Mouse (Mus musculus): ENCODE data around the gene Fstl3. TPM values are rescaled to one million over a fixed set of nuclear protein-coding genes. Genes with fewer than 3 reads are reported as not detected.
"Not testable (repeated sequence)": the region's sequence is repeated elsewhere in the genome, so short reads cannot be mapped to it uniquely, and the experiment has no call there.

Gene Fstl3
- 1 to 10 TPM; 3.5 to 4.5 TPM for total RNA-seq (2021)
- long read RNA-seq, experiment 1, partial matches to known transcripts = 0 of 3 reads
- long read RNA-seq, experiment 1, other reads (novel, unspliced or antisense) = 1 of 3 reads
- long read RNA-seq, experiment 2, partial matches to known transcripts = 0 of 2 reads
- long read RNA-seq, experiment 2, other reads (novel, unspliced or antisense) = 0 of 2 reads

DNA sequence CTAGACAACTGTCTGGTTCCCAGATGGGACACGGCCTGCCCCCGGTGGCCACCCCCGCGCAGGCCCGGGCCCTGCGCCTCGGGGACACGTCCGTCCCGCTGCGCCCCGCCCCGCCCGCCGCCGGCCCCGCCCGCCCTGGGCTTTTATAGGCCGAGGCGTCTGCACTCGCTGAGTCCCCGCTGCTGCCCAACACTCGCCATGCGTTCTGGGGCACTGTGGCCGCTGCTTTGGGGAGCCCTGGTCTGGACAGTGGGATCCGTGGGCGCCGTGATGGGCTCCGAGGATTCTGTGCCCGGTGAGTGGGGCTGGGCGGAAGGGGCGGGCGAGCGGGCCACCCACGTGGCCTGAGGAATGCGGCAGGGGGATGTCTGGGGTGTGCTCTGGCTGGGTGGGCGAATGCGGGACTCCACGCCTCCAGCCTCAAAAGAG, at the start of gene Fstl3:
Gene Fstl3, plus strand, starts transcription at position 170 of the 429 bp plus-strand sequence.
- peak in 1 of 2 experiments; percentile 45 for DNase-seq

- no peak for DNase-seq
Measured at GRCm38 (mm10) chr10:79728323-79729249, 48.5 kb upstream of the Fstl3 start.

- peak in 1 of 2 experiments; percentile 46 for DNase-seq
Measured at GRCm38 (mm10) chr10:79729357-79729965, 47.6 kb upstream of the Fstl3 start.

GRCm38 (mm10) chr10:79732500-79732899, 44.6 kb upstream of the Fstl3 start:
- peak in 1 of 2 experiments; percentile 51 for DNase-seq

GRCm38 (mm10) chr10:79733847-79734246, 43.2 kb upstream of the Fstl3 start:
- peak in 1 of 2 experiments; percentile 35 for DNase-seq

GRCm38 (mm10) chr10:79735361-79735760, 41.7 kb upstream of the Fstl3 start:
- no peak for DNase-seq

- no peak for DNase-seq
Measured at GRCm38 (mm10) chr10:79736706-79737105, 40.4 kb upstream of the Fstl3 start.

GRCm38 (mm10) chr10:79738259-79738658, 38.8 kb upstream of the Fstl3 start:
- DNase-seq = no peak

- no peak for DNase-seq
Measured at GRCm38 (mm10) chr10:79739234-79739633, 37.8 kb upstream of the Fstl3 start.

GRCm38 (mm10) chr10:79740863-79741262, 36.2 kb upstream of the Fstl3 start:
- no peak for DNase-seq

DNA sequence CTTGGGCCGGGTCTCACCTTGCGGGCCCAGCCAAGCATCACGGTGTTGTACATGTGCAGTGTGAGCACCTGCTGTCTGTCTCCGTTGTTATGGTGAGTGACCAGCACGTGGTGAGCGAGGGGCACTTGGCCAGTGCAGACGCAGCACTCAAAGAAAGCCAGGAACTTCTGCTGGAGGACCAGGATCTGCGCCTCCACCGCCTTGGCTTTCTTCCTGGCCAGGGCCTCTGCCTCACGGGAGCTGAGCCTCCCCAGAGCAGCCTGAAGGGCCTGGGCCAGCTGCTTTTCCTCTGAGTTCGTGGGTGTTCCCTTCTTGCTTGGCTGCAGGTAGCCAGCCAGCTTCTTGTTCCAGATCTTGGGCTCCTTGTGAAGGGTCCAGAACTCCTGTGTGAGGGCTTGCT, 33.9 kb upstream of the Fstl3 start:
- DNase-seq = no peak

DNA sequence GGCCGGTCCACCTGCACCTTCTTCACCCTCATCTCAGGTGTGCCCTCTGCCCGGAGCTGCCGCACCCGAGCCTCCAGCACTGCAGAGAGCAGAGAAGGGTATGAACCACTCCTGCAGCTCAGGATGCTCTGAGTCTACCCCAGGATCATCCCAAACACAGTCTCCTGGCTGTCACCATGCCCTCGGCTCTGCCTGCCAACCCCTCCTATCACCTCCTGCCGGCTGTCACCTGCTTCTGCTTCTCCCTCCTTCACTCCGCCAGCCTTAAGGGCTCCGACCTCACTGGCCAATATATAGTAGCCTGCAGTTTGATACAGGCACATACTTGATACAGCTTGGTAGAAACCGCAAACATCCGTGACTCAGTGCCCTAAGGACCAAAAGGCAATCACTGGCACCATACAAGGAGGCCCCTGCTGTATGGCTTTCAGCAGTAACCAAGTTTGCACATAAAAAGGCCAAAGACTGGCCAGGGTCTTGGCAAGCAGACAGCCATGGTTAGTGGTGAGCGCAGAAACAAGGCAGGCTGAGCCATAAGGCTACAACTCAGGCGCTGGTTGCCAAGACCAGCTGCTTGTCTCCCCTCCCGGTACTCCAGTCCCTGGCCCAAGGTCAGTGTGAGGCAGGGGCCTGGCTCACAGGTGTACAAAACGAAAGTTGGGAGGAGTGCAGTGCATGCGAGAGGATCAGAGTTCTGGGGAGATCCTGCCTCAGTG, 33.3 kb upstream of the Fstl3 start:
- DNase-seq = no peak

DNA sequence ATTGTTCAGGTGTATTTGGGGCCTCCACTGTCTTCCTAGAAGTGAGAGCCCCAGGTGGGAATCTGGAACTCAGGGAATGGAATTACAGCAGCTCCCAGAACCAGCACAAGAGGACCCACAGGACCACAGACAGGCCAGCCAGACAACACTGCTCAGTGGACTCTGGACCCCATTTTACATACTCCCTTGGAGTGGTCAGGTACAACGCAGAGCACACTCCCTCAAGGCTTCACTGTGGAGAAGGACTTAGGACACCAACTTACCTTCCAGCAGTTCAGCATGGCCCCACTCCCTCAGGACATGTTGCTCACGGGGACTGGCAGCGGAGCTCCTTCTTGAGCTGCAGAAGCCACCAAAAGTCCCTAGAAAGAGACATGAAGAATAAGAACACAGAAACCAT, 31.7 kb upstream of the Fstl3 start:
- DNase-seq = no peak

DNA sequence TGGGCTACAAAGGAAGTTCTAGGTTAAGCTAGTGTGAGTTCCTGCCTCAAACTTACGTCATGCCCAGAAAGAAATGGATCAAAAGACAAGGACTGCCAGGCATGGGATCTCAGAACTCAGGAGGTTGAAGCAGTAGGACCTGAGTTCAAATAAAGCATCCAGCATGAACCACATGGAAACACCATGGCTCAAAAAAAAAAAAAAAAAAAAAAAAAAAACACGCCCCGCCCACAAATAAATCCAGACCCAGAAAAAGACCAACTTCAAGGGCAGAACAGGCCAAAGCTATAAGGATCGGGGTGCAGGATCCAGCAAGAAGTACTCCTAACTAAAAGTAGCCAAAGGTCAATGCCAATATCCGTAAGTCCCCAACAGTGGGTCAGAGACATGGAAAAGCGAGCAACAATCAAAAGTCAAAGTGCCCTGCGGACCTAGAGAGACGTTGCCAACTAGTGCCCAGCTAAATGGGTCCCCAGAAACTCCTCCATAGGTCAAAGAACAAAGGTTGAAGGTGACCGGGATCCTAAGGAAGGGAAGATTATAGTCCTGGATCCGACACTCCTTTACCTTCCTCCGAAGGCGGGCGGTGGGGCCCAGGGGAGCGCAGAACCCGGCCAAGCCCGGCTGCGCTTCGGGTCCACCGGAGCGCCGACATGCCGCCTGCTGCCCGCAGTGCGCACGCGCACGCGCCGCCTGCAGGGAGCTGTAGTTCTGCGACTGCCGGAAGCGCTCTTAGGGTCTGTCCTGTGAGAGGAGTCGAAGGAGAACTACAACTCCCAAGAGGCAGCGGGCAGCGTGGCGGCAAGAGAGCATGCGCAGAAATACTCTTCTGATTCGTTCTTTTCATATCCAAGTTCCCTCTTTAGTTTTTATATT, 30.9 kb upstream of the Fstl3 start, which contains the start of gene Polrmt:
Gene Polrmt, minus strand, starts transcription at position 684 of the 876 bp plus-strand sequence.
- DNase-seq = peak; percentile 97 to 98

DNA sequence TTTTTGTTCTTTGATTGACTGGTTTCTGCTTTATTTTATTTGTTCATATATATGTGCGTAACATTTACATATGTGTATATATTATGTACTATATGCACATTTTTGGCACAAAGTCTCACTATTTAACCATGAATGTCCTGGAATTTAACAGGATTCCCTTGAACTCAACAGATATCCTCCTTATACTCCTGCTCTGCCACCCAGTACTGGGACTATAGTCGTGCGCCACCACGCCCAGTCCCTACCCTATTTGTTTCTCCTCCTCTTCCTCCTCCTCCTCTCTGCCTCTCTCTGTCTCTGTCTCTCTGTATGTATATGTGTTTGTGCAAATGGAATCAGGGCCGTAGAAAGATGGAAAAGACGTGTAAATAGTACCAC, 30.3 kb upstream of the Fstl3 start:
- no peak for DNase-seq

GRCm38 (mm10) chr10:79748496-79748895, 28.6 kb upstream of the Fstl3 start:
- DNase-seq = no peak

DNA sequence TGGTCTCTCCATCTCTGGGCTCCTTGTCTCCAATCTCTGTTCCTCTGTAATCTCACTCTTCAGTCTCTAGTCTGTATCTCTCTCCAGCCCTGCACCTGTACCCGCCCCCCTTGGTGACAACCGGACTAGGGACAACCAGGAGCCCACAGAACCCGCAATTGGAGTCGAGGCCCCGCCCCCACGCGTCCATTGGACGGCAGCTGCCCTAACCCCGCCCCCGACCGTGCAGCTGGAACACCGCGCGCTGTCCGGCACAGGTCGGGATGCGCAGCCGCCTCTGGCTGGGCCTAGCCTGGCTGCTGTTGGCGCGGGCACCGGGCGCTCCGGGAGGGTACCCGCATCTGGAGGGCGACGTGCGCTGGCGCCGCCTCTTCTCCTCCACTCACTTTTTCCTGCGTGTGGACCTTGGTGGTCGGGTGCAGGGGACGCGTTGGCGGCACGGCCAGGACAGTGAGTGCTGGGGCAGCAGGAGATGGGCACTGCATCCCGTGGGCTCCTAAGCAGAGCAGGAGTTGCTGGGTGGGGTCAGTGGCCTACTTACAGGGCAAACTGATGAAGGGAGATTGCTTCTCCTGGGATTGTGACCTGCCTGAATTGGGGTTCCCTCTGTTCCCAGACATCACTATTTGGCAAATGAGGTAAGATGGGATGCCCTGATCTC, 22.1 kb upstream of the Fstl3 start, which contains the start of gene Fgf22:
Gene Fgf22, plus strand, starts transcription at position 221 of the 661 bp plus-strand sequence.
- DNase-seq = peak; percentile 63 to 65

- no peak for DNase-seq
Measured at GRCm38 (mm10) chr10:79755854-79756253, 21.2 kb upstream of the Fstl3 start.

GRCm38 (mm10) chr10:79756660-79757059, 20.4 kb upstream of the Fstl3 start:
- DNase-seq = no peak

- DNase-seq = not testable (repeated sequence)
Measured at GRCm38 (mm10) chr10:79759675-79760074, 17.4 kb upstream of the Fstl3 start.

Data from heart, adult 18-20 months (tissue).